Mouse (Mus musculus) layer of hippocampus, adult 9-11 months (tissue): Measurements from ENCODE around the gene Shroom3.

ENCODE experiments used
- DNase-seq: peaks from one replicate; pipeline ENCODE4 v3.0.0; 2022

Shroom3 gene

DNA sequence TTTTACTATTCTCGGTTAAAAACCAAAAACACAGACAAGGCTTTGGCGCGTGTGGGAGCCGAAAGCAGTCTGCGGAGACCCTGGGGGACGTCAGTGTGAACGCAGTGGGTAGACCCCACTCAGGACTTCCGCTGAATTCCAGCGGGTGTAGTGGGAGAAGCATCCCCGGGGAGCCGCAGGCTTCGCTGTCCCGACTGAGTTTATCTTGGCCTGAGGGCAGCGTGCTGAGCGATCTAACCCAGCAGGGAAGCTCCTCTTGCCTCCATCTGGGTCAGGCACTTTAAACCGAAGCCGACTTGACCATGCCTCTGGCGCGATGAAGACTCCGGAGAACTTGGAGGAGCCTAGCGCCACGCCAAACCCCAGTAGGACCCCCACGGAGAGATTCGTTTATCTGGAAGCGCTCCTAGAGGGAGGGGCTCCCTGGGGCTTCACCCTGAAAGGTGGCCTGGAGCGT lies at the start of gene Shroom3:
Gene Shroom3 (plus strand): TSS at position 85 of the 457 bp plus-strand sequence.
- DNase-seq = no peak

DNA sequence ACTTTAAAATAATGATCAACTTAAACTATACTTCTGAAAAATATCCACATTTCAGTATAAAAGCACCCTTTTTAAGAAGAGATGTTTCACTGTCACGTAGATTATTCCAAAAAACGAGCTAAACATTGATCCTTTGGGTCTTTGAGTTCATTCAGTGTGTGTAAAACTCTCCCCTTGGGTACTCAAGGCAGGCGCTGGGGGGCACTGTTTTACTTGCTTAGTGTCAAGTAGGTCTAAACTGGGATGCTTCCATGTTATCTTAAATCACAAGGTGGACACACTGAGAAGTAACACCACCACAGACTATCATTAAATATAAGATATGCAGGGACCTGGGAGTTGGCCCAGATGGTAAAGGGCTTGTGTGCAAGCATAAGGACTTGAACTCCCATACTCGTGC lies 49.7 kb upstream of the Shroom3 start:
- no peak for DNase-seq

DNA sequence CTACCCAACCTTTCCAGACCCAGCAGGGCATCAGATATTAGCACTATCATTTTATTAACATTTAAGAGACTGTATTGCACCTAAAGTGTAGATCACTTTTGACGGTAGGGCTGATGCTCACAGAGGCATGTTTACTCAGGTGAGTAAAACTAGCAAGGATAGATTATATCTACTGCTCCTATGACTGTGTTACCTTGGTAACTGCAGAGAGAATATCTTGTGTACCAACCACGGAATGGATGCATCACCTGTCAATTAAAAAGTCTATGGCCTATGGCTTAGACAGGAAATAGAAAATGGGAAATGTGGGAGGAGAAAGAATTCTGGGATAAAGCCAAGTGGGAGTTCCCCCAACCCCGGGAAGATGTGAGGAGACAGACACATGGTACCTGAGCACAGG lies 48.3 kb upstream of the Shroom3 start:
- DNase-seq = no peak

DNA sequence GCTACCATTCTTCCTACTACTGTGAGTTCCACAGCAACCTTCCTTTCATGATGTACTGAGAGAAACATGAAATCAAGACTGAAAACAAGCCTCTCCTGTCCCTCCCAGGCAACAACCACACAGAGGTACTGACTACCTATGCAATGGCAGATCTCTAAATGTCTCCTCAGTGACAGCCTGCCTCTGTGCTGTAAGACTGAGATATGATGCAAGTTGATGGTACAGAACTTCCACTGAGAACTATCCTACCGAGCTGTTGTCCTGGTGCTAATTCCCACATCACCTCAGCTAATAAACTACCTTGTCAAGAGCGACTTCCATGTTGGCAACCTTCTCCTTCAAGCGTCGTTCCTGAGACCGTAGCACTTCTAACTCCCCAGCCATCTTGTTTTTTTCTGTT lies 47.3 kb upstream of the Shroom3 start:
- DNase-seq = no peak

DNA sequence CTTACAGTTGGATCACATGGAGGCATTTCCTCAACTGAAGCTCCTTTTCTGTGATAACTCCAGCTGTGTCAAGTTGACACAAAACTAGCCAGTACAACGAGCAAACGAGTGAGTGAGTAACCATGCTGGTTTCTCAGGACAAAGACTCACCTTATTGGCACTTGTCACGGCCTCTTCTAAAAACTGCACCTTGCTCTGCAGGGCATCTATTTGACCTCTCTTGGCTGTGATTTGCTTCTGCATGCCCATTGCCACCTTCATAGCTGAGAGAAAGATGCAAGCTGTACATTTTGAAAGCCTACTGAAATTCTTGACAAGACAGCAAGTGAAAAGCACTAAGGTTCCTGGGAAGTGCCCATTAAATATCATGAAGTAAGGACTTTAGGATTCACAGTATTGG lies 42.4 kb upstream of the Shroom3 start:
- DNase-seq = no peak

DNA sequence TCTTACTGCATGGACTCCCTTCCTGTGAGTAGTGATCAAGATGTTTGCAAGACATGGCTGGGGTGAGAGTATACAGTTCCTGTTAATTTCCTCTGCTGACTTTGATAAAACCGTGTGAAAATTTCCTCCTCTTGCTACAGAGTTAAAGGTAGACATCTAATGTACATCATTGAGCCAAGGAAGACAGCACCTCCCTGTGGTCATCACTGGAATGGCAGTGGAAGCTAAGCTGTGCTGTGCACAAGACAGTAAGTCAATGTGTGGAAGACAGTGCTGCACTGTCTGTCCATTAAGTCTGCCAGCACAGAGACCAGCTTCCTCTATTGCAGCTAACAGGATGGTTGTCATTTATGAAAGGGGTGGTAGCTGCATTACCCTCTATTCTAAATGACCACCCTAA lies 27.0 kb upstream of the Shroom3 start:
- DNase-seq = peak; percentile 68

DNA sequence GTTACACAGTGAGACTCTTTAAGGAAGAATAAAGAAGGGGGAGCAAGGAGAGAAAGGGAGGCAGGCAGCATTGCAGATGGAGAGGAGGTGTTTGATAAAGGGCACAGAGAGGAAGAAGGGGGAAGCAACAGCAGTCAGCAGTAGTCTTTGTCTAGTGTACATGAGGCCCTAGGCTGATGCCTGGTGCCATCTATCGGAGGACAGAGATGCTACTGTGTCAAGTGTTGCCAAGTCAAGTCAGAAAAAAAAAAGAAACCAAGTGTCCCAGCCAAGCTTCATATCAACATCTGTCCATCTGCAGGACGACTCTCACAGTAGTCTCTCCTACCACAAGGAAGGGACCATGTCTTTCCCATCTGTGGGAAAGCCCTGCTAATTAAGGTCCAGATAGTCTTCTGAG lies 18.9 kb upstream of the Shroom3 start:
- DNase-seq = no peak

DNA sequence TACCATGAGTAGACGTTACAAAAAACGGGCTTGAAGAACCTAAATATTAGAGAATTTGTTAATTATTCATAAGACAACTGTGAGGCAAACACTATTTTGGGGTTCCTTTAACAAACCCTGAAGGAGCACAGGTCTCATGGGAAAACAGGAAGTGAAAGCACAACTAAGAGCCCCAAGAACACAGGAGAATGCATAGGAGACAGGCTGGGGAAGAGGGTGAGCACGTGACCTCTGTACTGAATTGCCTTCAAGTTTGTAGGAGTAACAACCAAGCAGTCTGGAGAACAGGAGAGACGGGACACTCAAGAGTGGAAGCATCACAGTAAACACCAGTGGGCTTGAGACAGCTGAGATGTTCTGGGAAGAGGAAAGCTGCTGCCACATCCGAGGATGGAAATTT lies 16.4 kb upstream of the Shroom3 start:
- DNase-seq = no peak

DNA sequence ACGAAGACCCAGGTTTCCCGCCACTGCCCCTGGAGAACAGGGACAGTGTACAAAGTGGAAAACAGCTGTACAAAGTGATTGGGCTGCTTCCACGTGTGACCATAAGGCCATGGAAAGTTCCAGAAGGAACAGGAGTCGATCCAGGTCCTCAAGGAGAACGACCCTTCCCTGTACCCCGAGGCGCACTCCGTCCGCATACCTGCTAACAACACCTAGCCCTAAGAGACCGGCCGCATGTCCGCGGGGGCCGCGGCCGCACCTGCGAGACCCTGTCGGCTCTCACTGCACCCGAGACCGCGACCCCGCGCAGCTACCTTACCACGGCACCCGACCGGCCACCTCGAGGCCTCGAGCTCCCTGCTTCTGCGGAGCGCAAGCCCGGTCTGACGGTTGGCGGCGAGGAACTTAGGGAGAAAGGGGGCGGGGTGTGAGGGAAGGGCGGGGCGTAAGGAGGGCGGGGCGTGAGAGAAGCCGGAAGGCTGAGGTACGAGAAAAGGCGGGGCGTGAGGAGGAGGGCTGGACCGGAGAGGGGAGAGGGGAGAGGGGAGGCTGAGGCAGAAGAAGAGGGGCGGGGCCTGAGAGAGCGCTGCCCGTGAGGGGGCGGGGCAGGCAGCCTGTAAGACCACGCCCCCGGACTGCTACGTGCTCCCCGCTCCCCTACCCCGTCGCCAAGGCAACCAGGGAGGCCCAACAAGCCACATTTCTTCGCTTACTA lies 8.2 kb upstream of the Shroom3 start, which contains the start of gene Ccdc158:
Gene Ccdc158 (minus strand): TSS at position 413 of the 715 bp plus-strand sequence.
- peak; percentile 72 for DNase-seq

DNA sequence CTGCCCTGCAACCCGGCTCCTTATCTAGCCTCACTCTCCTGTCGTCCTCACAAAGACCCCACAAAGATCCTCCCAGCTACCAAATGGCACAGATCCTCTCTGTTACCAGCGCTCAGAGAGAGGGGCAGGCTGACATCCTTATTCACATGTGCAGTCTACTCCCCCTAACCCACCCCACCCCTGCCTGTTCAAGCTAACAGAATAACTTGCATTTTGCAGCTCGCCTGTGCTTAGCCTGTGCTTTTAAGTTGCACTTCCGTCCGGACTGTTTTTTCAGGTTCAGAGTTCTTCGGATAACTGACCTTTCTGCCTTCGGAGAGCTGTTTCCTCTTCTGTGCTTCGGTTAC lies 7.7 kb upstream of the Shroom3 start:
- no peak for DNase-seq

DNA sequence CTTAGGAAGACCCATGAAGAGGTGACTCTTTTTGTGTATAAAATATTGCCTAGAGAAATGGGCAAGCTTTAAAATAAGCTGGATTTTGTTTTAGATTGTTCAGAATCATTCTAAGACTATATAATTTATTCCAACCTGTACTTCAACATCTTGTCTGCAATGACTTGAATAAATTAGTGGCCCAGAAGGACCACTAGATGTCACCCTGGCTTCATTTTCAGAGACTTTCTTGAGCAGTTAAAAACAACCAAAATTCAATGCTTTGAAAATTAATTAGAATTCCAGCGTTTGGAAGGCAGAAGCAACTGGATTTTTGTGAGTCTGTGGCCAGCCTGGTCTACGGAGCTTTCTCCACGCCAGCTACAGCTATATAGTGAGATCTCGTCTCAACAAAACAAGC lies 3.8 kb upstream of the Shroom3 start:
- peak; percentile 40 for DNase-seq

DNA sequence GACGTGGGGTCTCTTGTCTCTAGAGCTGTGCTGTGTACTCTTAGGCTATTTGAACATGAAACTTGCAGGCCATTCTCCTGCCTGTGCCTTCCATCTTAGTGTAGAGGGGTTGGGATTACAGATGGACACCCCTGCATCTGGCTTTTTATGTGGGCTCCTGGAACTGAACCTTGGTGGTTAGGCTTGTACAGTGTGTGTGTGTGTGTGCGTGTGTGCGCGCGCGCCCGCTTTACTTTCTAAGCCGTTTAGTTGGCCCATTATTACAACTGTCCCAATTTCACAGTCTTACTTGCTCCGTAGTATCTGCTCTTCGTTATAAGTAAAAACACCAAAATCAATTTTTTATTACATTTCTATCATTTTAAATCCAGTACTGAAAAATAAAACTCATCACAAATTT lies 1.4 kb upstream of the Shroom3 start:
- no peak for DNase-seq

DNA sequence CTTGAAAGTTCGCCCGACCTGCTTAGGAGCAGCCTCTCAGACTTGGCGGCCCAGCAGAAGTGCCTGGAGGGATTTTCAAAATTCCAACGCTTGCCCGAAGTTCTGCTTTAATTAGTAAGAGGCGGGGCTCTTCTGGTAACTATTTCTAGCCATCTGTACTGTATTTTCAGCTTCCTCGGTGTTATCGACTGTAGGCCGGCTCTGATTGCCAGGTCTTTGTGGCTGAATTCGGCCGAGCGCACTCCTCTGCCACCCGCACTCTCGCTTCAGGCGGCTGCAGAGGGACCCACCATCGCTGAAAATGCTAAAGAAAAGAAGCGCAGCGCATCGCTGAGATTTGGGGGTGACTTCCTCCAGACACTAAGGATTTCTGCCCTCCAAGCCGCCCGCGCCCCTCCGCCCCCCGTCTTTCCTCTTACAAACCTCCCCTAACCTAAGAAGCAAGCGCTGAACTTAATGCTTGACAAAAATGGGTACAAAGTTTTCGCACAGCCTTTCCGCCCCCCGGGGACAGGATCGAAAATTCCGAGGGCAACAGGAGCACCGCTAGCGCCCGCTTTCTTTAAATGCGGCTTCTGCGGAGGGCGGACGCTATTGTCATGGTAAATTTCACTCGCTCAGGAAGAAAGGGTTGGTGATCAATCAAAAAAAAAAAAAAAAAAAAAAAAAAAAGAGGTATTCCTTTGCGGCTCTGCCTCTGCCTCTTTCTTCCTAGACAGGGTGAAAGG lies 450 bp upstream of the Shroom3 start:
- DNase-seq = no peak

DNA sequence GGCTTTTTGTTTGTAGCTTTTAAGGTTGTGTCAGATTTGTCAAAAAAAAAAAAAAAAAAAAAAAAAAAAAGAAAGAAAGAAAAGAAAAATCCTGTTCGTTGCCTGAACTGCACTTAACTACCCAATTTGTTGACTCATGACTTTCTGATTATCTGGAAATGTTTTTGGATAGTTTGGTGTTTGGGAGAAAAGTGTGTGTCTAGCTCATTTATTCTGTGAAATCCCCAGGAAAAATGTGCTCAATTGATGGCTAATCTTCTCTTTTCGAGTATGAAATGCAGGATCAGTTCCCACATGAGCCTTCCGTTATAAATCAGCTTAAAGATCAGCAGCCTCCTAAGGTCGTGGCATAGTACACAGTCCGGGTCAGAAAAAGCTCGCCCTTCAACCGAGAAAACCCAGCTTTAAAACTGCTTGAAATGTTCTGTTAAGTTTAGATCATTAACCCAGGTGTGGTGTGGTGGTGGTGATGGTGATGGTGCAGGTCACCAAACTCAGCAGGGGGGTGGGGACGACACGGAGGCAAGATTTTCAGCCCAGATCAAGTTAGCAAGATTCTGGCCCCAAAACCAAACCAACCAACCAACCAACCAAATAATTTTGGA lies 738 bp downstream of the Shroom3 start:
- no peak for DNase-seq

DNA sequence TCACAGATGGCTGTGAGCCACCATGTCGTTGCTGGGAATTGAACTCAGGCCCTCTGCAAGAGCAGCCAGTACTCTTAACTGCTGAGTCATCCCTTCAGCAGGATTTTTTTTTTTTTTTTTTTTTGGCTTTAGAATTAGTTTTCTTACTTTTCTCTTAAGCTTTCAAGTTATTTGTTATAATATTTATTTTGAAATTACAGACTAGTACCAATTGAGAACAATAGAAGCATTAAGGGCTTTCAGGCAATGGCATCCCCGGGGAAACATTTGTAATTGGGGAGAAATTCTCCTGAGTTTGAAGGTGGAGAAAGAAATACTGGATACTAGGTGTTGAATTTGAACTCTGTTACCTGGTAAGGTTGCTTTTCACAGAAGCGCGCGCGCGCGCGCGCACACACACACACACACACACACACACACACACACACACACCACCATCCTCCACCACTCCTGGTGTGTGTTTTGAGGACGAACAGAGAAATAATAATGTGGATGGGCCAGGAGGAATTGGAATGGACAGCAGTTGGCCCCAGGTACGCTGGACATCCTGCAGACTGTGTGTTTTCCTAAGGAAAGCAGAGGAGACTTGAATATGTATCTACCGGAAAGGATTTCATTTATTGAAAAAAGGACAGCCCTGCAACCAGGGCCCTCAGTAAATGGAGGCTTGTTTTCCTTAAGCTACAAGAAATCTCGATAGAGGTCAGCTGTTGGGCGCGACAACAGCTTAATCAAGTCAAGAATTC lies 1.7 kb downstream of the Shroom3 start:
- no peak for DNase-seq

DNA sequence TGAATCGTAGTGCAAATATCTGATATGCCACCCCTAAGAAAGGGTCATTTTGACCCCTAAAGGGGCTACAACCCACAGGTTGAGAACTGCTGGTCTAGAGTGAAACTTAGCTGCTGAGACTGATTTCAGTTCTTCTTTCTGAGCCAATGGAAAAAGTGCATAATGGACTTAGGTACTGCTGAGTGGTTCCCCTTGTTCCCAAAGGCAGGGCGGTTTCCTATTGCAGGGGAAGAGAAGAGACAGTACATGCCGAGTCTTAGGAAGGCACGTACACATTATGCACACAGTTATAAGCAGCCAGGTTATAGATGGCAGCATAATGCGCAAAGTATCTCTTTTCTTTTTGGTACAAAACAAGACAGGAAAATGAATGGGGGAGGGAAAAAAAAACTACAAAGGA lies 4.9 kb downstream of the Shroom3 start:
- no peak for DNase-seq

DNA sequence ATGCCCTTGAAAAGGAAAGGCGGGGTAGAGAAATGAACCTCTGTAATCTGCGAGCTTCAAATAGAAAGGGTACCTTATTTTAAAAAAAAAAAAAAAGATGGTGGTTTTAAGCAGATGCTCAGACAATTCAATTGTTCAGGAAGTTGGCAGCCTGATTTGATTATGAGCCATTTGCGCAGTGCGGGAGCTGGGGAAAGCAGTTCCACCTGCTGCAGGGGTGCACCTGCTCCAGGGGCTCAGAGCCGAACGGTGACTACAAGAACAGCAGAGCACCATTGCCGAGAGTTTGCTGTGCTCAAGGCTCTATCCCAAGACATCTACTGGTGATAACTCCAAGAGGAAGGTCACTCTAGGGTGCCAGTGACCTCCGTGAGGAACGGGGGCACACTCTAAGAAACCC lies 5.3 kb downstream of the Shroom3 start:
- DNase-seq = no peak

DNA sequence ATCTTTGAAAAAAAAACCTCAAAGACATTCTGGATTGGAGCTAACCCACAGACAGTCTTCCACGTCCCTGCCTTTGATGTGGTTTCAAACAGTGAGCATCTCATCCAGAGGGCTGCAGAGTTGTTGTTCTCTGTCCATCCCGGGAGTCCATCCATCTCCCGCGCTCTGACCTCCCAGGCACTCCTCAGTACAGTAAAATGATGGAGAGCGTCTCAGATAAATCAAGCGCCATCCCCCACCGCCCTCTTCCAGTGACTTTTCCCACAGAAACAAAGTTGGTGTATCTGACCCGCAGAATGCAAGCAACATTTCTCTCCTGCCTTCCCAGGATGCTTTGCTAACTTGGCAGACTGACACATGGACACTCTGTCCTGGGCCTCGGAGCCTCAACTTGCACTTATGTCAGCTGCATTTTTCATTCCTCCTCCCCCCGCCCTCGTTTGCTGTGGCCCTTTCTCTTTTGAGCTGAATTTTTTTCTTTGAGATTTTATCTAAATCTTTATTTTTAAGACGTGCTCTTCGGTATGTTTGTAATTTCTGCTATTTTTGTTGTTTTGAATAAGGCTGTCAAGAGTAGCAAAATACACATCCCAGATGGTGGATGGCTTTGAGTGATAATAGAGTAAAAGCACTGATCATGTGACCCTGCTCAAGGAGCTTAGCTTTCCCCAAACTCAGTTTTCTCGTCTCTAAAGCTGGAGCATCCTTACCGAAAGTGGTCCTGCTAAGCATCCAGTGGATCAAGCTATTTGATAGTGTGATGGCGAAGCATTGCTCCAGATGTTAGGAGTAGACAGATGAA lies 9.2 kb downstream of the Shroom3 start:
- DNase-seq = no peak

DNA sequence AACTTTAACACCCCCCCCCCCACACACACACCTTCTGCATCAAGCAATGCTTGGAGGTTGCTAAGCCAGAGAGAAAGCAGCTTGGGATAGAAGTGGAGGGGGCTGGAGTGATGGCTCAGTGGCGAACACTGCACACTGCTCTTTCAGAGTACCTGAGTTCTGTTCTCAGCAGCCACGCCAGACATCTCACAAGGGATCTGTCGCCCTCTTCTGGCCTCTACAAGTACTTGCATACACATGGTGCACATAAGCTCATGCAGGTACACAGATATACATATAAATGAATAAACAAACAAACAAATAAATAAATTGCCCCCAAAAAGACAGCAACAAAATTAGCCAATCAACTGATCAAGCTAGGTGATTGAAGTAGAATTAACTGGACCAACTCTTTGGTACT lies 10.5 kb downstream of the Shroom3 start:
- DNase-seq = no peak

DNA sequence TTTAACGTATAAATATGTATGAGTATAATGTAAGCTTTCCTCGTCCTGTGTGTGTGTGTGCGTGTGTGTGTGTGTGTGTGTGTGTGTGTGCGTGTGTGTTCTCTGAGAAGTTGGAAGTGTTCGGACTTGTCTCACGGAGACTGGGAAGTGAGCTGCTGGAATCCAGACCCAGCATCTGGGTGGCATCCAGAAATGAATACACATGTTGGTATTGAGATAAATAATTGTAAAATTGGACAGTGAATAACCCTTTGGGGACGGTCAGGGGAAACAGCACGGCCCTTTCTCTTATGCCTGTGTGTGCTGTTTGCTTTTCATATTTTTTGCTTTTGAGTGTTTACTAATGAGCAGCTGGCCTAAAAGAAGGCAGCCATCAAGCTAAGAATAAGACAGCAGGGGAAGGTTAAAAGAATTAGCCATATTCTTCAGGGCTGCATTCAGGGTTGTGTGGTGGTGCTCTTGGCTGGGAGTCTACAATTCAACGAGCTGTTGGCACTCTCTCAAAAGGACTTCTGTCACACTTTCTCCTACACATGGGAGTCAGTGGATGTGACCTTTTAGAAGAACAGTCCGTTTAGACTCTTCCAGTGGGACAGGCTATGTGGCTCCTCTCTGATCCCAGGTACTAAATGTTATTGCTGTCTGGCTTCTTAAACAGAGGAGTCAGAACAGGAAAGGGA lies 11.2 kb downstream of the Shroom3 start:
- DNase-seq = no peak

DNA sequence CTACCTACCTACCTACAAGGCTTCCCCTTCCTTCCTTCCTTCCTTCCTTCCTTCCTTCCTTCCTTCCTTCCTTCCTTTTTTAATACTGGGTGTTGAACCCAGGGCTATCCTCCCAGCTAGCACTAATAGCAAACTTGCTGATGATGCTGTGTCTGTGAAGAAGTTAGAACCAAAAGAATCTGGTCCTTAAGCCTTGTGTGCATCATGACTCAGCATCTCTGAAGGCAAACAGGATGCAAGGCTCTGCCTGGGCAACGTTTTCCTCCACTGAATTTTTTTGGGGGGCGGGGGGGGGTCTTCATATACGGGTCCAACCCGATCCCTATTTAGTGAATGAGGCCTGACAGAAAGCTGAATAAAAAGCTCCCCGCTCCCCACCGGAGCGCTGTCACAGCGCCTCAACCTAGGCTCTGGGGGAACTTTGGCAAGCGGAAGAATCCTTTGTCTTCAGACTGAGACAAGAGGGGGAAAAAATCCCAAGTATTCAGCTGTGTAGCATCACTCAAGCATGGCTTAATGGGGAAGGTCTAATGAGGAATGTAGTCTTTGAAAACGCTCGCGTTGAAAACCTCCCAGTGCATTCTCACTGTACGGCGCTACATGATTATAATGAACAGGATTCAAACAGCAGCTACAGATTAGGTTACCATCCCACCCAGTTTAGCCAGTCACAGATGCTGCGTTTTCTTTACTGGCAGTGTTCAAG lies 15.0 kb downstream of the Shroom3 start:
- DNase-seq = no peak
